Mouse (Mus musculus) liver, embryonic 11.5 days (tissue): ENCODE results near the gene Arv1. TPM values are rescaled to one million over a fixed set of nuclear protein-coding genes. Genes with fewer than 3 reads are reported as not detected.

ENCODE experiments used
- ATAC-seq: fragments of 200-750 bp; cut with Nextera tagmentation; replicated peaks from 2 replicates; pipeline ENCODE4 v1.8.0; 2017; ENCODE audit warnings: moderate number of reproducible peaks, mild to moderate bottlenecking, moderate TSS enrichment, moderate library complexity; ENCODE audit not compliant: low FRiP score
- DNase-seq: peaks from one replicate; pipeline ENCODE4 v3.0.0-alpha.2; 2017; ENCODE audit warnings: low spot score
- H3K27ac ChIP-seq: fragments of 300-500 bp; sonication (generic); 2 replicates; pipeline ENCODE4 v1.5.1; 2014; ENCODE audit warnings: mild to moderate bottlenecking, low read depth, low read length, control low read depth
- H3K27me3 ChIP-seq: fragments of 300-500 bp; sonication (generic); replicated peaks from 2 replicates; pipeline ENCODE4 v1.6.1; 2014; ENCODE audit warnings: low read length, mixed read lengths; ENCODE audit not compliant: control insufficient read depth, insufficient read depth
- H3K36me3 ChIP-seq: fragments of 300-500 bp; sonication (generic); 2 replicates; pipeline ENCODE4 v1.6.1; 2014; ENCODE audit warnings: mild to moderate bottlenecking, low read length, moderate library complexity, mixed read lengths; ENCODE audit not compliant: control insufficient read depth, insufficient read depth
- H3K4me1 ChIP-seq: fragments of 300-500 bp; sonication (generic); replicated peaks from 2 replicates; pipeline ENCODE4 v1.6.1; 2014; ENCODE audit warnings: low read length, mixed read lengths; ENCODE audit not compliant: control insufficient read depth, insufficient read depth
- H3K4me2 ChIP-seq: fragments of 300-500 bp; sonication (generic); 2 replicates; pipeline ENCODE4 v1.6.1; 2014; ENCODE audit warnings: mild to moderate bottlenecking, control low read depth, moderate library complexity
- H3K4me3 ChIP-seq: fragments of 300-500 bp; sonication (generic); 2 replicates; pipeline ENCODE4 v1.5.1; 2014; ENCODE audit warnings: low read depth, low read length, control low read depth
- H3K9ac ChIP-seq: fragments of 300-500 bp; sonication (generic); 2 replicates; pipeline ENCODE4 v1.6.1; 2014; ENCODE audit warnings: low read depth, low read length, control low read depth
- H3K9me3 ChIP-seq: fragments of 300-500 bp; sonication (generic); 2 replicates; pipeline ENCODE4 v1.6.1; 2016; ENCODE audit warnings: low read length, inconsistent platforms, mixed read lengths; ENCODE audit not compliant: control insufficient read depth
- WGBS: fragments of 180-500 bp; shearing (Covaris S2); extraction: QIAGEN DNeasy Blood & Tissue Kit; methylation state at CpG from one replicate; pipeline ENCODE4 v1.1.7; 2014; 5-methylcytosine and 5-hydroxymethylcytosine counted together
- polyA plus RNA-seq: library from polyadenylated mRNA; unstranded; fragments of >200 nt; fragmentation: Nextera tagmentation; extraction: Ambion mirVana; gene quantifications from 2 replicates; pipeline ENCODE4 v1.2.1, GENCODE M21; 2014

Arv1 gene
- polyA plus RNA-seq, 1 experiment from 2014 or later, result 23.3 TPM

GRCm38 (mm10) chr8:124682218-124682617, 39.7 kb upstream of the Arv1 start:
- DNase-seq, result no peak
- peaks cover 17% of the 10 kb centered on the region for H3K36me3 ChIP-seq
- no peak overlapping the region for H3K4me2 ChIP-seq

GRCm38 (mm10) chr8:124688899-124689298, 33.0 kb upstream of the Arv1 start:
- Histone ChIP-seq H3K4me3 (no peak overlapping the region), H3K9ac (no peak overlapping the region), H3K4me1 (no peaks in the 10 kb centered on the region), H3K27me3 (no peaks in the 10 kb centered on the region), H3K9me3 (no peaks in the 10 kb centered on the region), H3K36me3 (peaks cover 12% of the 10 kb centered on the region), H3K4me2 (no peak overlapping the region), H3K27ac (no peak overlapping the region)
- 88% methylated on average over 13 of the region's 13 CpGs for WGBS
- ATAC-seq (no peak), DNase-seq (no peak)

More at GRCm38 (mm10) chr8:124682218-124682617, 39.7 kb upstream of the Arv1 start:
- WGBS, result 91% methylated on average over 10 of the region's 10 CpGs
- Histone ChIP-seq H3K9me3 (no peaks in the 10 kb centered on the region), H3K9ac (no peak overlapping the region), H3K27ac (no peak overlapping the region), H3K4me1 (no peaks in the 10 kb centered on the region), H3K27me3 (no peaks in the 10 kb centered on the region), H3K4me3 (no peak overlapping the region)
- ATAC-seq, result no peak

GRCm38 (mm10) chr8:124691706-124692105, 30.2 kb upstream of the Arv1 start:
- 88% methylated on average over 4 of the region's 4 CpGs for WGBS
- H3K9me3 ChIP-seq, result no peaks in the 10 kb centered on the region
- H3K4me2 ChIP-seq, result no peak overlapping the region
- no peak overlapping the region for H3K9ac ChIP-seq
- no peak overlapping the region for H3K4me3 ChIP-seq
- H3K27me3 ChIP-seq, result no peaks in the 10 kb centered on the region
- no peak overlapping the region for H3K27ac ChIP-seq
- ATAC-seq (no peak), DNase-seq (no peak)
- H3K4me1 ChIP-seq, result no peaks in the 10 kb centered on the region
- peaks cover 10% of the 10 kb centered on the region; the same call in 1 of the 2 replicates for H3K36me3 ChIP-seq

- Histone ChIP-seq H3K4me1 (no peaks in the 10 kb centered on the region), H3K4me2 (no peak overlapping the region), H3K9ac (no peak overlapping the region), H3K36me3 (peaks cover 9% of the 10 kb centered on the region; the same call in 1 of the 2 replicates), H3K4me3 (no peak overlapping the region), H3K27me3 (no peaks in the 10 kb centered on the region), H3K9me3 (no peaks in the 10 kb centered on the region), H3K27ac (no peak overlapping the region)
- DNase-seq (no peak), ATAC-seq (no peak)
- 92% methylated on average over 22 of the region's 22 CpGs for WGBS
These were observed 26.4 kb upstream of the Arv1 start for GRCm38 (mm10) chr8:124695424-124696100.

GRCm38 (mm10) chr8:124700271-124700670, 21.7 kb upstream of the Arv1 start:
- DNase-seq, result no peak
- 90% methylated on average over 5 of the region's 5 CpGs for WGBS
- ATAC-seq, result no peak
- Histone ChIP-seq H3K9ac (no peak overlapping the region), H3K27me3 (no peaks in the 10 kb centered on the region), H3K4me2 (no peak overlapping the region), H3K36me3 (peaks cover 4% of the 10 kb centered on the region; the same call in 1 of the 2 replicates), H3K9me3 (no peaks in the 10 kb centered on the region), H3K4me3 (no peak overlapping the region), H3K4me1 (no peaks in the 10 kb centered on the region), H3K27ac (no peak overlapping the region)

GRCm38 (mm10) chr8:124701023-124701422, 20.9 kb upstream of the Arv1 start:
- DNase-seq, result no peak
- Histone ChIP-seq H3K27me3 (no peaks in the 10 kb centered on the region), H3K9ac (no peak overlapping the region), H3K4me3 (no peak overlapping the region), H3K36me3 (peaks cover 4% of the 10 kb centered on the region; the same call in 1 of the 2 replicates), H3K4me1 (no peaks in the 10 kb centered on the region), H3K4me2 (no peak overlapping the region), H3K27ac (no peak overlapping the region), H3K9me3 (no peaks in the 10 kb centered on the region)
- no peak for ATAC-seq
- 64% methylated on average over 9 of the region's 9 CpGs for WGBS

- Histone ChIP-seq H3K27ac (no peak overlapping the region), H3K27me3 (no peaks in the 10 kb centered on the region), H3K36me3 (peaks cover 4% of the 10 kb centered on the region; the same call in 1 of the 2 replicates), H3K4me2 (no peak overlapping the region), H3K9me3 (no peaks in the 10 kb centered on the region), H3K9ac (no peak overlapping the region), H3K4me1 (no peaks in the 10 kb centered on the region), H3K4me3 (no peak overlapping the region)
- DNase-seq, result no peak
- WGBS, result 87% methylated on average over 3 of the region's 3 CpGs
- no peak for ATAC-seq
These were observed 19.8 kb upstream of the Arv1 start for GRCm38 (mm10) chr8:124702183-124702582.

GRCm38 (mm10) chr8:124703526-124703925, 18.4 kb upstream of the Arv1 start:
- no peak overlapping the region for H3K9ac ChIP-seq
- no peaks in the 10 kb centered on the region for H3K9me3 ChIP-seq
- H3K27me3 ChIP-seq, result no peaks in the 10 kb centered on the region
- no peaks in the 10 kb centered on the region for H3K4me1 ChIP-seq
- WGBS, result 70% methylated on average over 4 of the region's 4 CpGs
- H3K4me3 ChIP-seq, result no peak overlapping the region
- H3K27ac ChIP-seq, result no peak overlapping the region
- no peak overlapping the region for H3K4me2 ChIP-seq
- DNase-seq (no peak), ATAC-seq (no peak)
- H3K36me3 ChIP-seq, result peaks cover 7% of the 10 kb centered on the region; the same call in 1 of the 2 replicates

- Histone ChIP-seq H3K27me3 (no peaks in the 10 kb centered on the region), H3K9ac (no peak overlapping the region), H3K9me3 (no peaks in the 10 kb centered on the region), H3K4me1 (no peaks in the 10 kb centered on the region), H3K4me2 (no peak overlapping the region), H3K4me3 (no peak overlapping the region), H3K27ac (no peak overlapping the region), H3K36me3 (peaks cover 8% of the 10 kb centered on the region; the same call in 1 of the 2 replicates)
- DNase-seq (no peak), ATAC-seq (no peak)
- WGBS, result 83% methylated on average over 4 of the region's 4 CpGs
These were observed 17.6 kb upstream of the Arv1 start for GRCm38 (mm10) chr8:124704376-124704775.
